Comparison of ENCODE assay signal across 12 mouse cellular contexts in the genomic region with DNA sequence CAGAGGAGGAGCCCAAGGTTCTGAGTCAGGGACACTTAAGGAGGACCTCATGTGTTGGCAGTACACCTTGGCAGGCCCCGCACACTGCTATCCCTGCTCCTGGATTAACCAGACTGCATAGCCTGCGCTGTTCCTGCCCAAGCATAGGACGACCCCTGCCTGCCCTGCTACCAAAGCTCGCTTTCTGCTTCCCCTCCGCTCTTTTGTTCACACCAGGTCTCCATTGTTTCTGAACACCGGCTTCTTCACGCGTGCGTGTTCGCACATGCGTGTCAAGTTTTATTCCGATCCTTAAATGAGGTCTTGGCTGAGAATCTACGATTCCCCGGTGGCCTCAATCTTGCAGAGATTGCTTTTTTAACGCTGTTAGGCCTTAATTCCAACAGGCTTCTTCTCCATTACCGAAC. TPM values are rescaled to one million over a fixed set of nuclear protein-coding genes. Genes with fewer than 3 reads are reported as not detected.
DNase-seq lines count a peak whose midpoint lies in the region; ATAC-seq lines count a peak whose summit lies in the region.
"Had no signal": no experiment of that assay in that cellular context is flagged by ENCODE, and none has a peak within 500 bp of the region (broad histone marks: within the 10 kb centered on the region; RNA-seq: fewer than 3 reads in every experiment).

No protein-coding gene starts in this region.

- H3K4me1 ChIP-seq in embryonic facial prominence, embryonic 12.5 days = no peaks in the 10 kb centered on the region
- H3K4me1 ChIP-seq in embryonic facial prominence, embryonic 10.5 days = peaks cover 10% of the 10 kb centered on the region
- H3K4me1 ChIP-seq in forebrain, embryonic 14.5 days (ENCODE audit: control insufficient read depth, insufficient read depth, low read length) = peaks cover 4% of the 10 kb centered on the region
- H3K4me1 ChIP-seq in hindbrain, embryonic 15.5 days (replicated peaks) = peaks cover 32% of the 10 kb centered on the region
- H3K4me1 ChIP-seq in midbrain, embryonic 16.5 days (ENCODE audit: control insufficient read depth, insufficient read depth, low read length) = peaks cover 19% of the 10 kb centered on the region

- H3K36me3 ChIP-seq in embryonic facial prominence, embryonic 12.5 days = no peaks in the 10 kb centered on the region
- H3K36me3 ChIP-seq in embryonic facial prominence, embryonic 10.5 days (replicated peaks) = no peaks in the 10 kb centered on the region
- H3K36me3 ChIP-seq in forebrain, embryonic 14.5 days (ENCODE audit: control insufficient read depth, insufficient read depth, low read length) = no peaks in the 10 kb centered on the region
- H3K36me3 ChIP-seq in hindbrain, embryonic 15.5 days = no peaks in the 10 kb centered on the region
- H3K36me3 ChIP-seq in midbrain, embryonic 16.5 days (ENCODE audit: control insufficient read depth, insufficient read depth, low read length) = no peaks in the 10 kb centered on the region

- H3K4me2 ChIP-seq in embryonic facial prominence, embryonic 12.5 days (replicated peaks) = no peak overlapping the region
- no peak overlapping the region for H3K4me2 ChIP-seq in forebrain, embryonic 14.5 days (ENCODE audit: low read length)
- 0 out of 2 replicates have a peak overlapping the region, but pooled peaks have one; percentile 6 for H3K4me2 ChIP-seq in hindbrain, embryonic 15.5 days
- no peak overlapping the region for H3K4me2 ChIP-seq in midbrain, embryonic 16.5 days (ENCODE audit: low read length)
- H3K4me2 ChIP-seq: lung, embryonic 14.5 days had no signal

- 80% methylated on average over 16 of the region's 16 CpGs for WGBS in embryonic facial prominence, embryonic 12.5 days
- WGBS in embryonic facial prominence, embryonic 10.5 days = 73% methylated on average over 16 of the region's 16 CpGs
- WGBS in forebrain, embryonic 14.5 days = 45% methylated on average over 16 of the region's 16 CpGs
- 35% methylated on average over 16 of the region's 16 CpGs for WGBS in hindbrain, embryonic 15.5 days
- WGBS in midbrain, embryonic 16.5 days = 22% methylated on average over 16 of the region's 16 CpGs

- H3K4me3 ChIP-seq in embryonic facial prominence, embryonic 12.5 days = no peak overlapping the region
- H3K4me3 ChIP-seq in embryonic facial prominence, embryonic 10.5 days = no peak overlapping the region
- no peak overlapping the region for H3K4me3 ChIP-seq in forebrain, embryonic 14.5 days (ENCODE audit: low read depth, low read length)
- no peak overlapping the region for H3K4me3 ChIP-seq in hindbrain, embryonic 15.5 days
- H3K4me3 ChIP-seq in midbrain, embryonic 16.5 days (ENCODE audit: low read depth, low read length) = no peak overlapping the region

- no peak for DNase-seq in embryonic facial prominence, embryonic 10.5 days (ENCODE audit: low spot score)
- DNase-seq in forebrain, embryonic 14.5 days (ENCODE audit: low spot score) = no peak
- DNase-seq in adrenal gland, adult 8-10 months = no peak
- DNase-seq in adrenal gland, postnatal 4 days (ENCODE audit: low spot score in 2 of 2) = no peak
- no peak for DNase-seq in frontal cortex, postnatal 36 days (ENCODE audit: low spot score in 2 of 2)
- DNase-seq: lung, embryonic 14.5 days; thymus, adult 18-20 months had no signal

- ATAC-seq in embryonic facial prominence, embryonic 12.5 days (ENCODE audit: insufficient number of reproducible peaks, insufficient read depth, low FRiP score, low TSS enrichment) = peak; percentile 10; the same call in 1 of the 2 replicates
- ATAC-seq in forebrain, embryonic 14.5 days = no peak
- peak; percentile 58 for ATAC-seq in hindbrain, embryonic 15.5 days (ENCODE audit: low FRiP score, low read depth)
- ATAC-seq in midbrain, embryonic 16.5 days = peak; percentile 60

- no peak overlapping the region for H3K27ac ChIP-seq in embryonic facial prominence, embryonic 12.5 days
- H3K27ac ChIP-seq in embryonic facial prominence, embryonic 10.5 days (replicated peaks) = no peak overlapping the region
- peak overlapping the region; percentile 48; the same call in 1 of the 2 replicates for H3K27ac ChIP-seq in forebrain, embryonic 14.5 days (ENCODE audit: low read depth, low read length)
- peak overlapping the region; percentile 81 for H3K27ac ChIP-seq in hindbrain, embryonic 15.5 days (replicated peaks)
- peak overlapping the region; percentile 61 for H3K27ac ChIP-seq in midbrain, embryonic 16.5 days (ENCODE audit: low read length)
- H3K27ac ChIP-seq: macrophage had no signal

- H3K9me3 ChIP-seq in embryonic facial prominence, embryonic 12.5 days = no peaks in the 10 kb centered on the region
- no peaks in the 10 kb centered on the region for H3K9me3 ChIP-seq in embryonic facial prominence, embryonic 10.5 days
- no peaks in the 10 kb centered on the region for H3K9me3 ChIP-seq in forebrain, embryonic 14.5 days (replicated peaks; ENCODE audit: control insufficient read depth, low read length)
- no peaks in the 10 kb centered on the region for H3K9me3 ChIP-seq in hindbrain, embryonic 15.5 days
- no peaks in the 10 kb centered on the region for H3K9me3 ChIP-seq in midbrain, embryonic 16.5 days (replicated peaks; ENCODE audit: control insufficient read depth, low read length, poor library complexity, severe bottlenecking)

- H3K9ac ChIP-seq in embryonic facial prominence, embryonic 12.5 days = no peak overlapping the region
- no peak overlapping the region for H3K9ac ChIP-seq in forebrain, embryonic 14.5 days (ENCODE audit: low read length)
- no peak overlapping the region for H3K9ac ChIP-seq in hindbrain, embryonic 15.5 days
- H3K9ac ChIP-seq in midbrain, embryonic 16.5 days (ENCODE audit: low read depth, low read length) = no peak overlapping the region
- H3K9ac ChIP-seq: lung, embryonic 14.5 days had no signal

- H3K27me3 ChIP-seq in embryonic facial prominence, embryonic 12.5 days = no peaks in the 10 kb centered on the region
- H3K27me3 ChIP-seq in embryonic facial prominence, embryonic 10.5 days (replicated peaks; ENCODE audit: low read depth, poor library complexity, severe bottlenecking) = 0 out of 2 replicates have a peak, but pooled peaks cover 3% of the 10 kb centered on the region
- no peaks in the 10 kb centered on the region for H3K27me3 ChIP-seq in forebrain, embryonic 14.5 days (replicated peaks; ENCODE audit: control insufficient read depth, insufficient read depth, low read length)
- H3K27me3 ChIP-seq in hindbrain, embryonic 15.5 days = no peaks in the 10 kb centered on the region
- no peaks in the 10 kb centered on the region for H3K27me3 ChIP-seq in midbrain, embryonic 16.5 days (ENCODE audit: control insufficient read depth, insufficient read depth, low read depth, low read length)

RNA-seq across cellular contexts. Expression of a gene that starts 20.4 kb away (rescaled TPM):
- 3.9 and 4.8 TPM in 2 replicates for polyA plus RNA-seq in embryonic facial prominence, embryonic 12.5 days (2016; fragmentation: Nextera tagmentation; extraction: Ambion mirVana)
- polyA plus RNA-seq in embryonic facial prominence, embryonic 10.5 days (2016; fragmentation: Nextera tagmentation; extraction: Ambion mirVana) = 2.3 and 2.5 TPM in 2 replicates
- 28.2 and 32.3 TPM in 2 replicates for polyA plus RNA-seq in forebrain, embryonic 14.5 days (2014; fragmentation: Nextera tagmentation; extraction: Ambion mirVana)
- polyA plus RNA-seq in hindbrain, embryonic 15.5 days (2015; fragmentation: Nextera tagmentation; extraction: Ambion mirVana) = 71.8 and 77.9 TPM in 2 replicates
- 49.1 and 54.9 TPM in 2 replicates for polyA plus RNA-seq in midbrain, embryonic 16.5 days (2015; fragmentation: Nextera tagmentation; extraction: Ambion mirVana)
- total RNA-seq in adrenal gland, adult 8-10 months (2022) = 10 to 100 TPM in 1 of 4 experiments, 1 to 10 TPM in 3; 5.3 to 13.6 (median 7.8) TPM
- 1 to 10 TPM; 6.6 to 8.2 TPM for total RNA-seq in adrenal gland, postnatal 4 days (2021)
- total RNA-seq: granulocyte monocyte progenitor cell, adult 5-6 weeks had no signal
- polyA plus RNA-seq: macrophage had no signal

Comparison
In these comparisons a context has a peak if more than half of its experiments do, and no peak if none do; other contexts are left out.
1. H3K27ac ChIP-seq: peak in forebrain, embryonic 14.5 days (single experiment), hindbrain, embryonic 15.5 days (single experiment) and midbrain, embryonic 16.5 days (single experiment); none in embryonic facial prominence, embryonic 12.5 days (single experiment) and embryonic facial prominence, embryonic 10.5 days (single experiment).